Mouse (Mus musculus) left cerebral cortex, adult 8-10 months (tissue): ENCODE results near the gene Kctd11. TPM values are rescaled to one million over a fixed set of nuclear protein-coding genes. Genes with fewer than 3 reads are reported as not detected.

Experiments
- DNase-seq, 2 experiments: peaks; one replicate each; pipeline ENCODE4 v3.0.0; 2022; ENCODE audit warnings: low spot score in 2 of 2
- total RNA-seq, 4 experiments: library from RNA; stranded (reverse); gene quantifications; 2 replicates each; pipeline ENCODE4 v1.2.4; 2022

Gene Kctd11
- total RNA-seq, 4 experiments from 2014 or later, result 1.0 to 2.0 (median 1.2) TPM

DNA sequence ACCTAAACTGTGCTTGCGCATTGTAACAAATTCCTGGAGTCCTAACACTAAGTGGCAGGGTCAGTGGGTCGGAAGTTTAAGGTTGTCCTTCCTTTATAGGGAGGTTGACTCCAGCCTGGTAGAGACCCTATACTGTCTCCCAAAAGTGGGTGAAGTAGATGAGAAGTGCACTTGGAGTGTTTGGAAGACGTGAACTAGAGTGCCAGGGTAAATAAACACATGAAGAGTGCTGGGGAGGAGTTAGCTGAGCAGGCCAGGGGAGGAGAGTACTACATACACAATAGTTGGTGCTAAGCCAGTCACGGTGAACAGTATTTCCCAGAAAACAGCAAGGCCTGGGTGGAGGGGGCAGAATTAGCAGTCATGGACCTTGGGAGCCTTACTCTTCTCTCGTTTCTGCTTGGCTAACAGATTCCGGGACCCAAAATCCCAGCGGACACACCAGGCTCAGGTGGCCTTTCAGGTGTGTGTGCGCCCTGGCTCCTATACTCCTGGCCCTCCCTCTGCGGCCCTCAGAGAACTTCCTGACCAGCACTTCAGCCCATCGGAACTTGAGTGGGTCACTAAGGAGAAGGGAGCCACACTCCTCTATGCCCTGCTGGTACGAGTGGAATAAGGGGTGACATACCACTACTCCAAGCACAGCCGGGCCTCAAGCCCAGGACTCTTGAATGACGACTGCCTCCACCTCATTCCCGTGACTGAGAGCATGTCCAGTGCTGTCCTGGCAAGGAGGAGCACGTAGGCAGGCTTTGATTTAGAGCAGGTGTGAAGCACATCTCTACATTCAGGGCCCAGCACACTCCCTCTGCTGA, 31.7 kb upstream of the Kctd11 start:
- no peak for DNase-seq

DNA sequence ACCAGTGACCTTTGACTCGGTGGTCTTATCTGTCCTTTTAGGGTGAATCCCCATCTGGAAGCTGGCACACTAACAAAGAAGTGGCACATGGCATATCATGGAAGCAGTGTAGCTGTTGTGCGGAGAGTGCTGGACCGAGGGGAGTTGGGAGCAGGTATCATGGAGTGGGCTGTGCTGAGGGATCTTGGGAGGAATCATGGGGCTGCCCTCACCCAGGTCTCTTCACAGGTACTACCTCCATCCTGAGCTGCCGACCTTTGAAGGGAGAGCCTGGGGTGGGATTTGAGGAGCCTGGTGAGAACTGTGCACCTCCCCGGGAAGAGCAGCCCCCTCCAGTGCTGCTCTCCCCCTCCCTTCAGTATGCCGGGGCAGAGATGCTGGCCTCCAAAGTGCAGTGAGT, 30.5 kb upstream of the Kctd11 start:
- no peak for DNase-seq

DNA sequence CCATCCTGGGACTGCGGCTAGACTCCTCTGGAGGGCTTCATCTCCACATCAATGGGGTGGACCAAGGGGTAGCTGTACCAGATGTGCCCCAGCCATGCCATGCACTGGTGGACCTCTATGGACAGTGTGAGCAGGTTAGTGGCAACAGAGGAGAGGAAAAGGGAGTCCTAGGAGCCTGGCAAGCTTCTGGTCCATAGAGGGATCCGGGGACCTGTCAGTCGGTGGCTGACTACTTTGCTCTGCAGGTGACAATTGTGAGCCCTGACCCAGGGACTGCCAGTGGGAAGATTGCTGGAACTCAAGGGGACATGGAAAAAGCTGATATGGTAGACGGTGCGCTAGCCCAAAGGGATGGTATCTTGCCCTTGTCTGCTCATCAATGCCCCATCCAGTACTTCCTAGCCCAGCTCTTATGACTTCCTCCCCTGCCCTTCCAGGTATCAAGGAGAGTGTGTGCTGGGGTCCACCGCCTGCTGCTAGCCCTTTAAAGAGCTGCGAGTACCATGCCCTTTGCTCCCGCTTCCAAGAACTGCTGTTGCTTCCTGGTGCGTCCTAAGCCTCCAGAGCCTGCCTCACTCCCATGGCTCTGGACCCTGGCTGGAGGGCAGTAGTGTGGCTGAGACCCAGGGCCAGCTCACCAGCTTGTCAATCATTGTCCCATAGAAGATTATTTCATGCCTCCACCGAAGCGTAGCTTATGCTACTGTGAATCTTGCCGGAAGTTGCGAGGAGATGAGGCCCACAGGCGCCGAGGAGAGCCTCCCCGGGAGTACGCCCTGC, 29.8 kb upstream of the Kctd11 start:
- no peak for DNase-seq

DNA sequence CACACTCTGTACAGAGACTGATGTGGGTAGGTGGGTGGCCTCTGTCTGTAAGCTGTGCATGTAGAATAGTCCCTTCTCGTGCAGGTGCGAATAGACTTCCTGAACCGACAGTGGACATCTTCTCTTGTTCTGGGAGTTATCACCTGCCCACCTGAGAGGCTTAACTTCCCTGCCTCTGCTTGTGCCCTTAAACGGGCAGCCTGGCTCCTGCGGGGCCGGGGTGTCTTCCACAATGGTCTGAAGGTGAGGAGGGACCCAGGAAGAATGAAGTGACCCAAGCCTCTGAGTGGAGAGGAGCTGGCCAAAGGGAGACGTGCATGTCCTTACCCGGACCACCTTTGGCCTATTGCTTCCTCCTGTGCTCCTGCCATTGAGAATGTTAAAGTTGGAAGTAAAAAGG, 29.0 kb upstream of the Kctd11 start:
- DNase-seq, result no peak

DNA sequence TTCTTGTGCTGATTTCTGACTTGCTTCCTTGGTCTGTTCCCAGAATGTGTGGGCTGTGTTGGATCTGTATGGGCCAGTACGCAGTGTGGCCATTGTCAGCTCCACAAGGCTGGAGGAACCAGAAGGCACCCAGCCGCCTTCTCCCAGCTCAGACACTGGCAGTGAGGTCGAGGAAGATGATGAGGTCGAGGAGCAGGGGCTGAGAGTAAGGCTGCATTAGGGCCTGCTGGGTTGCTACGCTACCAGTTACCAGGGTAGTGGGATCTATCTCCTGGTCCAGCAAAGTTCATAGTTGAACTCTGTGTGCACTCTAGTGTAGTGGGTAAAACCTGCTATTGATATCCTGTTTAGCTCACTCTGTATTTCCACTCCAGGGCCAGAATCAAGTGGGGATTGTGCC, 28.0 kb upstream of the Kctd11 start:
- DNase-seq, result no peak

DNA sequence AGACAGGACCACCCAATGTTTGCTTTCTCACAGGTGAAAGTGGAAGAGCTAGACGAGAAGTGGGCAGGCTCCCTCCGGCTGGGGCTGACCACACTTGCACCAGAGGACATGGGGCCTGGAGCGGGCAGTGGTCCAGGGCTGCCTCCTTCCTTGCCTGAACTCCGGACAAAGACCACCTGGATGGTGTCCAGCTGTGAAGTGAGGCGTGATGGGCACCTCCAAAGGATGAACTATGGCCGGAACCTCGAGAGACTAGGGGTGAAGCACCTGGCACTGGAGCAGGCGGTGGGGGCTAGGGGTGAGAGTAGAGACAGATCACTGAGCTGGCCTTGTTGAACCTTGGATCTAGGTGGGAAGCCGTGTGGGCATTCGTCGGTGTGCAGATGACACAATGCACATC, 27.4 kb upstream of the Kctd11 start:
- DNase-seq, result no peak

DNA sequence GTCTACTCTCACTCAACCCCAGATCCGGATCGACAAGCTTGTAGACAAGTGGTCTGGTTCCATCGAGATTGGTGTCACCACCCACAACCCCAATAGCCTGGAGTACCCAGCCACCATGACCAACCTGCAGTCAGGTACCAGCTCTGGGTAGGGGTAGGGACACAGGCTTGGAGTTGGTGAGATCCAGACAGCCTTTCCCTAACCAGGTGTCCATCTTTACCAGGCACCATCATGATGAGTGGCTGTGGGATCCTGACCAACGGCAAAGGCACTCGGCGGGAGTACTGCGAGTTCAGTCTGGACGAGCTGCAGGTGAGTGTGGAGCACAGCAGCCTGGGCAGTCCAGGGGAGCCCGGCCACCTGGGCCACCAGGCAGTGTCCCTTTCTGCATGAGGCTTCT, 23.1 kb upstream of the Kctd11 start:
- no peak for DNase-seq

DNA sequence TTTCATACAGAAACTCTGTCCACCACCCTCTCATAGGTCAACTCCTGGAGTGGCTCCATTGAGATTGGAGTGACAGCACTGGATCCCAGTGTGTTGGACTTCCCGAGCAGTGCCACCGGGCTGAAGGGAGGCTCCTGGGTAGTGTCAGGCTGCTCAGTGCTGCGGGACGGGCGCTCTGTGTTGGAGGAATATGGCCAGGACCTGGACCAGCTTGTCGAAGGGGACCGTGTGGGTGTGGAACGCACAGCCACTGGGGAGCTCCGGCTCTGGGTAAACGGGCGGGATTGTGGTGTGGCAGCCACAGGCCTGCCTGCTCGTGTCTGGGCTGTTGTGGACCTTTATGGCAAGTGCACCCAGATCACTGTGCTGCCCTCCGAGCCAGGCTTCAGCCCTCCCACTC, 21.8 kb upstream of the Kctd11 start:
- no peak for DNase-seq

DNA sequence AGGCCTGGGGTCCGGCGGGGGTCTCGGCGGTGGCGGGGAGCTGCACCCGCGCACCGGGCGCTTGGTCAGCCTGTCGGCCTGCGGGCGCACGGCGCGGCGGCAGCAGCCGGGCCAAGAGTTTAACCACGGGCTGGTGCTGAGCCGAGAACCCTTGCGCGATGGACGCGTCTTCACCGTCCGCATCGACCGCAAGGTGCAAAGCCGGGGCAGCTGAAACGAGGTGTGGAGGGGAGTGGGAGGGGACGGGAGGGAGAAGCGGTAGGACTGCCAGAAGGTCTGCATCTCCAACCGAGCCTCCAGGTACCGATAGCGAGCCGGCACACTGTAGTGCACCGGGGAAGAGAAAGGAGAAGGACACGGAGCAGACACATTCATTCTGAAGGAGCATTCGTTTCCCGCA, 20.8 kb upstream of the Kctd11 start:
- DNase-seq, result no peak

DNA sequence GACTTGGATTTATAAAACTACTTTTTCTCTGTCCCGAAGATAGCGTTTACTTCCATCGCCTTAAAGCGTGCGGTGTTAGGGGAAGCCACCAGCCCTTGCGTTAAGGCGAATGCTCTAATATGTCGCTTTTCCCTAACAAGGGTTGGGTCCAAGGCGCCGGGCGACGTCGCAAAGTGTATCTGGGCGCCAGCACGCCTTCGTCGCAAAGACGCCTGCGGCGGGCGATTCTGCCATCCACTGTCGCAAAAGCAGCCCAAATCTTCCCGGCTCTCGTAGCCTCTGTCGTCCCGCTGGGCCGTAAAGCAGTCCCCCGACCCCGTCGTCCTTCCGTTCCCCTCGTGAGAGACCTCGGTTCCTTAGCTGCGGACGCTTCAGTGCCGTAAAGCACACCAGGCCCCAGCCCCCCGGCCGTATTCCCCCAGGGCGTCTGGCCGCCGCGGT, 20.2 kb upstream of the Kctd11 start:
- DNase-seq, result peak; percentile 92 to 99

DNA sequence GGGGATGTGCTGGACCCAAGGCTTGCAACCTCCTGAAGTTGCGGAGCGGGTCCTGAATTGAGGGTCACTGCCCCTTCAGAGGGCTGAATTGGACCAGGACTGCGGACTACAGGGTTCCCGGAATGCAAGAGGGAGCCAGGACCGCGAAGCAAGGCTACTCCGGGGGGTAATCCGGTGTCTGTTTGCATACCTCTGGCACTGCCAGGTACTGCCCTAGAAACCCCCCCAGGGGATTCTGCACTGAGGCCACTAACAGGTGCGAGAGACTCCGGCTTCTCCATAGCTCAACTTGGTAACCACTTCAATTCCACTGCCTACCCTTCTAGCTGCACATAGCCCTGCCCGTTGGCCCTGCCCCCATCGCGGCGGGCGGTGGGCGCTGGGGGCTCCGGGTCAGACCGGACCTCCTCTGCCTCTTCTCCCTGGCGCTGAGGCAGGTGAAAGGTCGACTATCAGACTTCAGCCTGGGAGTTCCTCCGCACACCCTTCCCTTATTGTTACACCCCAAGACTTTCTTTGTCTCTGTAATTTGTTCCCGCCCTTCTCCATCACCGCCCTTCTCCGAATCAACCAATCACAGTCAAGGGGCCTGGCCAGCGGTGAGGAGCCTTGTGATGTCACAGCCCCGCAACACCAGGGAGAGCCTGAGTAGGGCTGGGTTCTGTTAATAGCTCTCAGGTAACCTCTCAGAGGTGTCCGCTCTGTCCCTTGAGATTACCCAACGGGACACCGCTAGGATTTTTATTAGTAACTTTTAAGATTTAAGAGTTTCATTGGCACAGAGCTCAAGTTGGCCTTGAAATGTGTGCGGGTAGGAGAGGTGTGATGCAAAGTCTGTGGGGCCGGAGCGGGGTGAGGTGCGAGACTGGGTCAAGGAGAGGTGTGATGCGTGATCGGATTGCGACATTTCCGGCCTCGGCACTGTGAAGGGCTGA, 19.5 kb upstream of the Kctd11 start, which contains the start of the genes 2810408A11Rik and Neurl4:
TSS of gene 2810408A11Rik (minus strand) at position 517 of the 935 bp plus-strand sequence.
TSS of gene Neurl4 (plus strand) at position 602 of the 935 bp plus-strand sequence.
- DNase-seq, result peak; percentile 65 to 90

DNA sequence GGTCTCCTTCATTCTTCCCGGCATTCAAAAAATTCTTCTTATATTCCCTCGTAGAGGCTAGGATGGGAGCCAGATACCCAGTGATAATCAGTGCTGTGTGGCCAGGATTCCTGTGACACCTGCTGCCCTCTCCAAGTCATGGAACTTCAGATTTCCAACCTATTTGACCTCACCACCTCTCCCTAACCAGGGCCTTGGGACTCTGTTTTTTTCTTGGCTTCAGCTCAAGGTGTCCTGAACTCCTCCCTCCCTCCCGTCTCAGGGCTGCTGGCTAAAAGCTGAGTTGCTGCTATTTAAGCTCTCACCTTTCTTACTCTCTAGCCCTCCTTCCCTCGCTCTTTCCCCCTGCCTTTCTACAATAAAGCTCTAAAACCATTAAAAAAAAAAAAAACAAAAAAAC, 18.7 kb upstream of the Kctd11 start:
- DNase-seq, result no peak

DNA sequence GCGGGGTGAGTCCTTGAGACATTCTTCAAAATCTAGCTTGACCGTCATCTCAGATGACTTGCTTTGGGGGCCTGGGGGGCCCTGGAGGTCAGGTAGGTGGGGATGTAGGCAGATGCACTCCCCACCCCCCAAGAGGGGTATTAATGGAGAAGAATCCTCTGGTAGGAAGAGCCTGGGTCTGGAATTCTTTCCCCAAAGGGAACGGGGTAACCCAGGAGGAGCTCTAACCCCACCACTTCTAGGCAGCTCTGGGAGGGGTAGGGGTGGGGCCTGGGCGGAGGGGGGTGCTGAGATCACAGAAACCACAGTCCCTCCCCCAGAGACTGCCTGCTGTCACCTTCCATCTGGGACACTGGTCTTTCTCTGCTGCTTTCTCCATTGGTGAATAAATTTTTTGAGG, 14.1 kb upstream of the Kctd11 start, which contains the start of gene Acap1:
TSS of gene Acap1 (minus strand) at position 249 of the 400 bp plus-strand sequence.
- DNase-seq, result no peak

DNA sequence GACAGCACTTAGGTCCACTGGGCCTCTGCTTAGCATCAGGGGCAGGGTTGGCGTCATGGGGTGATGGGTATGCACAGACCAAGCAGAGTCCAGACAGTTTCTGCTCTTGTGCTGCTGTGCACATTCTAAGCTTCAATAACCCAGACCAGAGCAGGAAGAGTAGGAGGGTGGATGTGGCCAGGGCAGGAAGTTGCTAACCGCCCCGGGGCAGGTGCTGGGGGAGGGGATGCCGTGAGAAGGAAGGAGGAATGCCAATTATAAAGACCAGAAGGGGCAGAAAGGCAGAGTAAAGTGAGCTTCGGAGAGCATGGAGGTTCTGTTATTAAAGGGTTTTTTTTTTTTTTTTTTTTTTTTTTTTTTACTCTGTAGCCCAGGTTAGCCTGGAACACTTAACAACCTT, 13.5 kb upstream of the Kctd11 start:
- DNase-seq, result no peak

DNA sequence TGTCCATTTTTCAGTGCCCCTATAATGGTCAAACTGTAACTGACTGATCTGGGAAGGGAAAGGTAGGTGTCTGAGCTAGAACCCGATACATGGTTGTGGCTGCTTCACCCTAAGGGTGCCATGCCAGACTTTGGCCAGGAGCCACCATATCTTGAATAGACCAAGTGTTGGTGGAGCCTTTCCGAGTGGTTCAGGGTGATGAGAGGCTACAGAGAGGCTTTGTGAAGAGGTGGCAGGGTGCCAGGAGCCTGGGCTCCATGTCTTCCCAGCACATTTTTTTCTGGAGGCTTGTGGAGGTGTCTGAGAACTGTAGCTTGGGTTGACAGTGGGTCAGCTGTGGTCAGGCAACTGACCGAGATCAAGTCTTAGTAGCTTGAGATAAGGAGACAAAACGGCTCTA, 10.3 kb upstream of the Kctd11 start:
- DNase-seq, result no peak

DNA sequence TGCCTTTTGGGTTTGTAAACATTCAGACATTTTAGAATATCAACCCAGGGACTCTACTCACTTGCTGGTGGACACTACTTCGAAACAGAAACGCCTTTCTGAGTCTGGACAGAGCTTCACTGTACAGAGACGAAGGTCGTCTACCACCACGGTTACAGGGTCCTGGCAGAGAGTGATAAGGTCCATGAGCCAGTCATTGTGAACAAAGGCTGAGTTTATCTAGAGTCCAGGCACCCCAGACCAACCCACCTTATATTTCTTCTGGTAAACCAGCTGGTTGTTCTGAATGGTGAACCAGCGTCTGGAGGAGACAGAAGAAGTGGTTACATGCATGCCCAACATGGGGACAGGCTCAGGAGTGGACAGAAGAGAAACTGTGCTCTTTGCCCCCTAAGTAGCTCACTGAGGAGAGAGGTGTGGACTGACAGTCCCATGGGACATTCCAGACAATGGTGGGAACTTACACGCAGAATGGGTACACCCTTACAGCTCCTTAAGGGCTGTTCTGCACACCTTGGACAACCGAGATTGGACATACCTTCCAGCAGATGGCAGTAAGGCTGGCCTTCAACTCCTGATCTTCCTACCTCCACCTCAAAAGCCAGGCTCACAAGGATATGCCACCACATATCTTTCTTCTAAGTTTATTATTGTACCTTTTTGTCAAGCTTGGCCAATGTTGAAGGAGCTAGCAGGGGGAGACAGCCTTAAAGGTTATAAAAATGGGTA, 5.9 kb upstream of the Kctd11 start:
- DNase-seq, result no peak

DNA sequence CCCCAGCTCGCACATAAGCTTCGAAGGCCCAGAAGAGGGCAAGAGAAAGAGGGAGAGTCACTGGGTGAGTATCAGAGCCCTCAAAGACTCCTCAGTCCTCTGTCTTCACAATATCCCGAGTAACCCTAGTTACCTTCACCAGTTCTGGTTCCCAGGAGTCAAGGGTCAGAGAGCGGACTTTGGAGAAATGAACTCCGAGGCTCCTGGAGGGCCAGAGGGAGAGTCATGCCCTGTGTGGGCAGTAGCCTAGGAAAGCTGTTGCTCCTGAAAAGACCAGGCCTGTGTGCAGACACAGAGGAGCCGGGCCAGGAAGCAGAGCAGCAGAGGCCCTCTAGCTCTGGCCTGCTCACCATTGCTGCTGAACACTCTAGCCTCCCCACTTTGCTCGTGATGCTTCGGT, 3.5 kb upstream of the Kctd11 start:
- DNase-seq, result no peak

DNA sequence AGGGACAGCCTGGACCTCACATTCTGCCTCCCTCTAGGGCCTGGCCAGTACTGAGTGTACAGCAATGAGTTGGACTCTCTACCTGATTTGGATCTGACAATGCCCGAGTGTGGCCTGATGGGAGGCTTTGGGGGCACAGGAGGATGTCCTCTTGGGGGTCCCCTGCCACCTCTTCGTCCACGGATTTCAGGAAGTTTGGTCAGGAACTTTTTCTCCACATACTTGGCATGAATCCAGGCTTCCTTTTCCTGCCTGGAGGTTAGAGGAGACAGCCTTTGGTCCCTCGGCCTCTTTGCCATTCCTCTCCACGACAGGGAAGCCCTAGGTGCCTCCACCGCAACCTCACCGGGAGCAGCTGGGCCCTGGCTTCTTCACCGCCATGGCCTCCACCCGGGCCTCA, 3.0 kb upstream of the Kctd11 start:
- DNase-seq, result no peak

DNA sequence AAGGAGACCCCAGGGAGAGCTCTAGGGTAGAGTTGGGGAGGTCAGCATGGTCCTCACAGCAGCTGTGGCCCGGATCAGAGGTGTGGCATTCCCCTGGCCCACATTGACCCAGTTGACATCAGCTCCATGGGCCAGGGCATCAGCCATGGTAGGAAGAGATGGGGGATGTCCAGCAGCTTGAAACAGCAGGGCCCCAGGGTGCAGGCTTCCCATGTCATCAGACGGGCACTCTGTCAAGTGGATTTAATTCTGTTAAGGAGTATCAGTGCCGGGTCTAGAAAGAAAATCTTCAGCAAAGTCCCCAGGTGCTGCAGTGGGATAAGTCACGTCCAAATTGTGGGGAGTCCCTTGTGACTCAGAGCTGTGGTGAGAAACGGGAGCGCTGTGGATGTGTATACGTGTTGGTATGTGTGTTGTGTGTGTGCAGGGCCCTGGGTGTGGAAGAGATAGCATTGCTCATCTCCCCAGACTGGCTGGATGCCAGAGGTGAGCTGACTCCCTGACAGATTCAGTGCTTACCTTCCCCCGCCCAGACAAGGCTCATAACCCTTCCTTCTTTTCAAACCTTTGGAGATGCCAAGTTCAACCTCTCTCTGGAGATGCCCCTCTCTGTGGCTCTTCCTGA, 2.4 kb upstream of the Kctd11 start:
- DNase-seq, result no peak

DNA sequence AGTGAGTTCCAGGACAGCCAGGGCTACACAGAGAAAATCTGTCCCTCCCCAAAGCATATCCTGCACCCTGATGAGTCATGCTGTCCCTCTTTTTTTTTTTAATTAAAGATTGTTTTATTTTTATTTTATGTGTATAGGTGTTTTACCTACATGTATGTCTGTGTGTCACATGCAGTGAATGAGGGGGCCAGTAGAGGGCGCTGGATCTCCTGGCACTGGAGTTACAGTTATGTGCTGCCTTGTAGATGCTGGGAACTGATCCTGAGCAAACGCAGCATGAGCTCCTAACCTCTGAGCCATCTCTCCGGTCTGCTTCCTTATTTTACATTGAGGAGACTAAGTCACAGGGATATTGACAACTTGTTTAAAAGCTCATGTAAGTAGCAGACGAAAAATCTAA, 1.9 kb upstream of the Kctd11 start:
- no peak for DNase-seq
